Mouse (Mus musculus) adrenal gland, postnatal 4 days (tissue): ENCODE measurements at regions not wholly inside any gene's neighbourhood (a gene's known extent, or its start where the extent isn't known, plus 50 kb on each side); places are given as distances from the start of the nearest gene placed in this dataset.
"Not testable (repeated sequence)": the region's sequence is repeated elsewhere in the genome, so short reads cannot be mapped to it uniquely, and the experiment has no call there.

ENCODE experiments used
- DNase-seq, 2 experiments: peaks; one replicate each; pipeline ENCODE4 v3.0.0; 2021 to 2022; ENCODE audit warnings: low spot score in 2 of 2, mixed read lengths in 2 of 2

- no peak for DNase-seq
These were observed 745.1 kb upstream of the Gm19410 start for GRCm38 (mm10) chr8:35020480-35020879.

GRCm38 (mm10) chr8:35022649-35023048, 742.9 kb upstream of the Gm19410 start:
- DNase-seq, result no peak

- no peak for DNase-seq
These were observed 717.8 kb upstream of the Gm19410 start for GRCm38 (mm10) chr8:35047798-35048197.

GRCm38 (mm10) chr8:35053444-35053843, 712.1 kb upstream of the Gm19410 start:
- no peak for DNase-seq

GRCm38 (mm10) chr8:35061048-35061447, 704.5 kb upstream of the Gm19410 start:
- DNase-seq, result no peak

GRCm38 (mm10) chr8:35068228-35068627, 697.4 kb upstream of the Gm19410 start:
- no peak for DNase-seq

GRCm38 (mm10) chr8:35070246-35070989, 695.2 kb upstream of the Gm19410 start:
- DNase-seq, result no peak

- no peak for DNase-seq
These were observed 689.6 kb upstream of the Gm19410 start for GRCm38 (mm10) chr8:35075971-35076370.

GRCm38 (mm10) chr8:35083161-35083560, 682.4 kb upstream of the Gm19410 start:
- DNase-seq, result no peak

- no peak for DNase-seq
These were observed 678.5 kb upstream of the Gm19410 start for GRCm38 (mm10) chr8:35087070-35087469.

GRCm38 (mm10) chr8:35088380-35089244, 677.0 kb upstream of the Gm19410 start:
- no peak for DNase-seq

GRCm38 (mm10) chr8:35089519-35089918, 676.1 kb upstream of the Gm19410 start:
- DNase-seq, result no peak

- DNase-seq, result no peak
These were observed 663.9 kb upstream of the Gm19410 start for GRCm38 (mm10) chr8:35101701-35102100.

GRCm38 (mm10) chr8:35102102-35102501, 663.5 kb upstream of the Gm19410 start:
- DNase-seq, result not testable (repeated sequence)

- not testable (repeated sequence) for DNase-seq
These were observed 661.1 kb upstream of the Gm19410 start for GRCm38 (mm10) chr8:35104465-35104876.

- no peak for DNase-seq
These were observed 655.9 kb upstream of the Gm19410 start for GRCm38 (mm10) chr8:35109506-35110217.

GRCm38 (mm10) chr8:35110286-35110685, 655.3 kb upstream of the Gm19410 start:
- no peak for DNase-seq

GRCm38 (mm10) chr8:35111130-35111529, 654.5 kb upstream of the Gm19410 start:
- DNase-seq, result no peak

- no peak for DNase-seq
These were observed 652.9 kb upstream of the Gm19410 start for GRCm38 (mm10) chr8:35112591-35113265.

GRCm38 (mm10) chr8:35114031-35114430, 651.6 kb upstream of the Gm19410 start:
- no peak for DNase-seq

- DNase-seq, result no peak
These were observed 645.0 kb upstream of the Gm19410 start for GRCm38 (mm10) chr8:35120612-35121011.
